Mouse (Mus musculus): ENCODE measurements around the gene Zcchc13. TPM values are rescaled to one million over a fixed set of nuclear protein-coding genes. Genes with fewer than 3 reads are reported as not detected.

Zcchc13 gene
- polyA plus RNA-seq (2014; fragmentation: Nextera tagmentation; extraction: Ambion mirVana): not detected in 2 replicates

- Histone ChIP-seq H3K4me1 (replicated peaks; ENCODE audit: control insufficient read depth, insufficient read depth, low read length) (no peaks in the 10 kb centered on the region), H3K27me3 (ENCODE audit: control insufficient read depth, insufficient read depth, low read length) (peaks cover 44% of the 10 kb centered on the region), H3K36me3 (replicated peaks; ENCODE audit: control insufficient read depth, insufficient read depth) (no peaks in the 10 kb centered on the region), H3K27ac (no peak within 1 kb of the TSS), H3K9me3 (ENCODE audit: control insufficient read depth, low read length) (no peaks in the 10 kb centered on the region), H3K4me3 (replicated peaks; ENCODE audit: low read length) (no peak within 1 kb of the TSS), H3K9ac (no peak within 1 kb of the TSS), H3K4me2 (replicated peaks) (no peak within 1 kb of the TSS)
- WGBS: 80% methylated on average over 12 of the region's 12 CpGs
- ATAC-seq (ENCODE audit: low FRiP score) (no peak), DNase-seq (ENCODE audit: low spot score) (no peak)
Observed at GRCm38 (mm10) chrX:103630303-103630702, at the start of gene Zcchc13. Zcchc13 (plus strand) TSS chrX:103630586.

GRCm38 (mm10) chrX:103584262-103584661 is 46.1 kb upstream of the Zcchc13 start:
- H3K27ac ChIP-seq: no peak overlapping the region
- H3K9ac ChIP-seq: no peak overlapping the region
- H3K4me1 ChIP-seq (replicated peaks; ENCODE audit: control insufficient read depth, insufficient read depth, low read length): no peaks in the 10 kb centered on the region
- H3K36me3 ChIP-seq (replicated peaks; ENCODE audit: control insufficient read depth, insufficient read depth): no peaks in the 10 kb centered on the region
- no peaks in the 10 kb centered on the region for H3K9me3 ChIP-seq (ENCODE audit: control insufficient read depth, low read length)
- no peak overlapping the region for H3K4me2 ChIP-seq (replicated peaks)
- no peaks in the 10 kb centered on the region for H3K27me3 ChIP-seq (ENCODE audit: control insufficient read depth, insufficient read depth, low read length)
- ATAC-seq (ENCODE audit: low FRiP score) (no peak), DNase-seq (ENCODE audit: low spot score) (no peak)
- H3K4me3 ChIP-seq (replicated peaks; ENCODE audit: low read length): no peak overlapping the region
- WGBS: 85% methylated on average over 1 of the region's 1 CpGs

- no peak overlapping the region for H3K27ac ChIP-seq
- WGBS: 89% methylated on average over 6 of the region's 6 CpGs
- no peak for ATAC-seq (ENCODE audit: low FRiP score)
Observed at GRCm38 (mm10) chrX:103592056-103592455, 38.3 kb upstream of the Zcchc13 start.

GRCm38 (mm10) chrX:103602553-103602952 is 27.8 kb upstream of the Zcchc13 start:
- no peak for DNase-seq (ENCODE audit: low spot score)
- H3K9me3 ChIP-seq (ENCODE audit: control insufficient read depth, low read length): no peaks in the 10 kb centered on the region
- no peak overlapping the region for H3K4me2 ChIP-seq (replicated peaks)
- no peak overlapping the region for H3K9ac ChIP-seq
- no peak overlapping the region for H3K27ac ChIP-seq
- no peaks in the 10 kb centered on the region for H3K4me1 ChIP-seq (replicated peaks; ENCODE audit: control insufficient read depth, insufficient read depth, low read length)
- 98% methylated on average over 5 of the region's 5 CpGs for WGBS
- ATAC-seq (ENCODE audit: low FRiP score): no peak
- no peaks in the 10 kb centered on the region for H3K27me3 ChIP-seq (ENCODE audit: control insufficient read depth, insufficient read depth, low read length)
- peaks cover 64% of the 10 kb centered on the region for H3K36me3 ChIP-seq (replicated peaks; ENCODE audit: control insufficient read depth, insufficient read depth)
- no peak overlapping the region for H3K4me3 ChIP-seq (replicated peaks; ENCODE audit: low read length)

More at GRCm38 (mm10) chrX:103592056-103592455, 38.3 kb upstream of the Zcchc13 start:
- Histone ChIP-seq H3K4me2 (replicated peaks) (no peak overlapping the region), H3K27me3 (ENCODE audit: control insufficient read depth, insufficient read depth, low read length) (no peaks in the 10 kb centered on the region), H3K9ac (no peak overlapping the region), H3K36me3 (replicated peaks; ENCODE audit: control insufficient read depth, insufficient read depth) (peaks cover 12% of the 10 kb centered on the region; the same call in 1 of the 2 replicates), H3K9me3 (ENCODE audit: control insufficient read depth, low read length) (no peaks in the 10 kb centered on the region), H3K4me1 (replicated peaks; ENCODE audit: control insufficient read depth, insufficient read depth, low read length) (no peaks in the 10 kb centered on the region), H3K4me3 (replicated peaks; ENCODE audit: low read length) (no peak overlapping the region)
- DNase-seq (ENCODE audit: low spot score): no peak

- Histone ChIP-seq H3K4me3 (replicated peaks; ENCODE audit: low read length) (no peak overlapping the region), H3K27me3 (ENCODE audit: control insufficient read depth, insufficient read depth, low read length) (no peaks in the 10 kb centered on the region), H3K9me3 (ENCODE audit: control insufficient read depth, low read length) (no peaks in the 10 kb centered on the region), H3K4me1 (replicated peaks; ENCODE audit: control insufficient read depth, insufficient read depth, low read length) (no peaks in the 10 kb centered on the region), H3K9ac (no peak overlapping the region), H3K36me3 (replicated peaks; ENCODE audit: control insufficient read depth, insufficient read depth) (peaks cover 63% of the 10 kb centered on the region), H3K27ac (no peak overlapping the region), H3K4me2 (replicated peaks) (no peak overlapping the region)
- WGBS: 94% methylated on average over 5 of the region's 5 CpGs
- ATAC-seq (ENCODE audit: low FRiP score) (no peak), DNase-seq (ENCODE audit: low spot score) (no peak)
Observed at GRCm38 (mm10) chrX:103604211-103604610, 26.2 kb upstream of the Zcchc13 start.

GRCm38 (mm10) chrX:103605473-103605872 is 24.9 kb upstream of the Zcchc13 start:
- Histone ChIP-seq H3K9me3 (ENCODE audit: control insufficient read depth, low read length) (no peaks in the 10 kb centered on the region), H3K4me3 (replicated peaks; ENCODE audit: low read length) (no peak overlapping the region), H3K4me2 (replicated peaks) (no peak overlapping the region), H3K4me1 (replicated peaks; ENCODE audit: control insufficient read depth, insufficient read depth, low read length) (no peaks in the 10 kb centered on the region), H3K9ac (no peak overlapping the region), H3K27me3 (ENCODE audit: control insufficient read depth, insufficient read depth, low read length) (no peaks in the 10 kb centered on the region), H3K27ac (no peak overlapping the region), H3K36me3 (replicated peaks; ENCODE audit: control insufficient read depth, insufficient read depth) (peaks cover 70% of the 10 kb centered on the region)
- ATAC-seq (ENCODE audit: low FRiP score) (no peak), DNase-seq (ENCODE audit: low spot score) (no peak)
- 89% methylated on average over 8 of the region's 8 CpGs for WGBS

GRCm38 (mm10) chrX:103610401-103610800 is 20.0 kb upstream of the Zcchc13 start:
- no peaks in the 10 kb centered on the region for H3K27me3 ChIP-seq (ENCODE audit: control insufficient read depth, insufficient read depth, low read length)
- no peak for DNase-seq (ENCODE audit: low spot score)
- H3K4me3 ChIP-seq (replicated peaks; ENCODE audit: low read length): no peak overlapping the region
- peaks cover 41% of the 10 kb centered on the region for H3K36me3 ChIP-seq (replicated peaks; ENCODE audit: control insufficient read depth, insufficient read depth)
- no peak overlapping the region for H3K9ac ChIP-seq
- H3K27ac ChIP-seq: no peak overlapping the region
- no peaks in the 10 kb centered on the region for H3K9me3 ChIP-seq (ENCODE audit: control insufficient read depth, low read length)
- peaks cover under 1% of the 10 kb centered on the region; the same call in 1 of the 2 replicates for H3K4me1 ChIP-seq (replicated peaks; ENCODE audit: control insufficient read depth, insufficient read depth, low read length)
- H3K4me2 ChIP-seq (replicated peaks): no peak overlapping the region
- 95% methylated on average over 5 of the region's 5 CpGs for WGBS
- no peak for ATAC-seq (ENCODE audit: low FRiP score)

- Histone ChIP-seq H3K36me3 (replicated peaks; ENCODE audit: control insufficient read depth, insufficient read depth) (peaks cover 32% of the 10 kb centered on the region), H3K4me2 (replicated peaks) (no peak overlapping the region), H3K4me3 (replicated peaks; ENCODE audit: low read length) (no peak overlapping the region), H3K9ac (no peak overlapping the region), H3K27ac (no peak overlapping the region), H3K27me3 (ENCODE audit: control insufficient read depth, insufficient read depth, low read length) (no peaks in the 10 kb centered on the region), H3K4me1 (replicated peaks; ENCODE audit: control insufficient read depth, insufficient read depth, low read length) (peaks cover 8% of the 10 kb centered on the region; the same call in 1 of the 2 replicates), H3K9me3 (ENCODE audit: control insufficient read depth, low read length) (no peaks in the 10 kb centered on the region)
- DNase-seq (ENCODE audit: low spot score) (no peak), ATAC-seq (ENCODE audit: low FRiP score) (no peak)
- 93% methylated on average over 2 of the region's 2 CpGs for WGBS
Observed at GRCm38 (mm10) chrX:103611462-103611861, 18.9 kb upstream of the Zcchc13 start.

- H3K27me3 ChIP-seq (ENCODE audit: control insufficient read depth, insufficient read depth, low read length): no peaks in the 10 kb centered on the region
- no peak for ATAC-seq (ENCODE audit: low FRiP score)
- WGBS: 91% methylated on average over 24 of the region's 24 CpGs
- no peak overlapping the region for H3K9ac ChIP-seq
- H3K4me1 ChIP-seq (replicated peaks; ENCODE audit: control insufficient read depth, insufficient read depth, low read length): peaks cover 13% of the 10 kb centered on the region; the same call in 1 of the 2 replicates
- no peak for DNase-seq (ENCODE audit: low spot score)
- peaks cover 17% of the 10 kb centered on the region; the same call in 1 of the 2 replicates for H3K36me3 ChIP-seq (replicated peaks; ENCODE audit: control insufficient read depth, insufficient read depth)
- no peak overlapping the region for H3K4me2 ChIP-seq (replicated peaks)
- H3K4me3 ChIP-seq (replicated peaks; ENCODE audit: low read length): no peak overlapping the region
- no peaks in the 10 kb centered on the region for H3K9me3 ChIP-seq (ENCODE audit: control insufficient read depth, low read length)
- no peak overlapping the region for H3K27ac ChIP-seq
Observed at GRCm38 (mm10) chrX:103614700-103615233, 15.6 kb upstream of the Zcchc13 start.
